Mouse (Mus musculus): ENCODE data around the gene Kyat1. TPM values are rescaled to one million over a fixed set of nuclear protein-coding genes. Genes with fewer than 3 reads are reported as not detected.
A peak's percentile ranks its signal among the peaks of the same experiment; 100 is the strongest.

Kyat1 gene
- polyA plus RNA-seq, 1 experiment from 2014 or later, result 13.9 TPM

DNA sequence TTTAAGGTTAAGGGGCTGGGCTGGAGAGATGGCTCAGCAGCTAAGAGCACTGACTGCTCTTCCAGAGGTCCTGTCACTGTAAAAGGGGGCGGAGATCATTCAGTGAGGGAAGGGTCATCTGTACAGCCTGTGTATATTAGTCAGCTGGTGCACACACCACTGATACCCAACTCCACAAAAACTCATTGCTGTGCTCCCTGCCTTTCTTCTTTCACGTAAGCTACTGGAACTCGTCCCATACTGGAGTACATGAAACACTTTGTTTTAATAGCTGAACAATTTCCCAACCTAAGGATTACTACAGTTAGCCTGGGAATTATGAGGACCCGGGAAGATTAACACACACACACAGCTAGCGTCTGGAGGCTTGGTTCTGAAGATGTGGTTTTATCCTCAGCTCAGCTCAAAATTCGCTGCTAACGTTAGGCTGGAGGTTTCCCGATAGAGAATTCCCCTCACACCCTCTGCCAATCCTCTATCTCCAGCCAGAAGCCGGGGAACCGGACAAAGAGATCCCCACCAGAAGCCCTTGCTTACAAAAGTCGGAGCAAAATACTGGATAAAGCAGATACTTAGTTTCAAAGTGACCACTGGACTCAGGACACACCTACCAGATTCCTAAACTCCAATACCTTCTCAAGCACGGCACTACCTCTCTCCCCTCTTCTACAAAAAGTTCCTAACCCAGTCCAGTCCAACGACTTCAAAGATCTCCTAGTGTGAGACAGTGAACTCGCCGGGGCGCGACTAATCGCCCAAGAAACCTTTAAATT lies 31.0 kb upstream of the Kyat1 start:
- Histone ChIP-seq H3K9ac (replicated peaks; ENCODE audit: low read depth, low read length) (peak overlapping the region; percentile 62), H3K9me3 (ENCODE audit: control insufficient read depth, low read depth, low read length) (no peaks in the 10 kb centered on the region), H3K27ac (ENCODE audit: low read length) (peak overlapping the region; percentile 82), H3K27me3 (ENCODE audit: control insufficient read depth, insufficient read depth, low read length) (no peaks in the 10 kb centered on the region), H3K4me1 (ENCODE audit: control insufficient read depth, insufficient read depth, low read length) (peaks cover 17% of the 10 kb centered on the region), H3K4me2 (replicated peaks; ENCODE audit: low read depth, low read length) (peak overlapping the region; percentile 80), H3K4me3 (ENCODE audit: low read depth, low read length) (peak overlapping the region; percentile 87), H3K36me3 (ENCODE audit: control insufficient read depth, insufficient read depth, low read length) (peaks cover 14% of the 10 kb centered on the region)
- 3% methylated on average over 18 of the region's 18 CpGs for WGBS
- no peak for ATAC-seq (ENCODE audit: insufficient number of reproducible peaks, insufficient read depth, low FRiP score, low read depth)

DNA sequence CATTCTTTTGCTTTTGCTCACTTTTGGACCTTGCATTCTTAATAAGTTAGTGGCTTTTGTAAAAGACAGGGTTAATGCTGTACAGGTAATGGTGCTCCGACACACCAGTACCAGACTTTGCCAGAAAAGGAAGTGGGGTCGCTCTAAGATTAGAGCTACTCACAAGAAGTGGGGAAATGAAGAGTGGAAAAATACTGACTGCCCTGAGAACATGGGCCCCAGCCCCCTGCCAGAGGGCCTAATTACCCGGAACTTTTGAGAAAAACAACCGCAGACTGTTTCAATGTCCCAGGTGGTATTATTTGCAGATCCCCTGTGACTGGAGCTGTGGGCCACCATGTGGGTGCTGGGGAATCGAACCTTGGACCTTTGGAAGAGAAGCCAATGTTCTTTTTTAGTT lies 29.9 kb upstream of the Kyat1 start:
- H3K4me3 ChIP-seq (ENCODE audit: low read depth, low read length), result no peak overlapping the region
- H3K4me1 ChIP-seq (ENCODE audit: control insufficient read depth, insufficient read depth, low read length), result peaks cover 17% of the 10 kb centered on the region
- peaks cover 6% of the 10 kb centered on the region for H3K36me3 ChIP-seq (ENCODE audit: control insufficient read depth, insufficient read depth, low read length)
- no peak overlapping the region for H3K4me2 ChIP-seq (replicated peaks; ENCODE audit: low read depth, low read length)
- 75% methylated on average over 5 of the region's 5 CpGs for WGBS
- no peak for ATAC-seq (ENCODE audit: insufficient number of reproducible peaks, insufficient read depth, low FRiP score, low read depth)
- H3K9ac ChIP-seq (replicated peaks; ENCODE audit: low read depth, low read length), result no peak overlapping the region
- no peaks in the 10 kb centered on the region for H3K27me3 ChIP-seq (ENCODE audit: control insufficient read depth, insufficient read depth, low read length)
- H3K9me3 ChIP-seq (ENCODE audit: control insufficient read depth, low read depth, low read length), result no peaks in the 10 kb centered on the region
- H3K27ac ChIP-seq (ENCODE audit: low read length), result no peak overlapping the region

DNA sequence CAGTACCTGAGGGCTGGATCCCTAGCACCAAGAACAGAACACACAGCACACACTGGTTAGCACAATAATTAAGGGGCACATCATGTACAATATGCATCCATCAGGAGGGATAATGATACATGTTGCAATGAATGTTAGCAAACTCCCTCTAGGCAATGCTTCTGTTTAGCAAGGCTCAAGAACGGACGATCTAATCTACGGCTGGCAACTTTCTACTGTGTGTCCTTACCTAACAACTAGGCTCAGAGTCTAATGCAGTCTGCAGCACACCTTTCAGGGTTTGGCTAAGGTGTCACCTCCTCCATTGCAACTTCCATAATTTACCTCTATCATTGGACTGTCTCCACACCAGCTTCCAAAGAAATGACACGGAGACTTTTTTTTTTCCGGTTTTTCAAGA lies 10.6 kb upstream of the Kyat1 start:
- no peaks in the 10 kb centered on the region for H3K9me3 ChIP-seq (ENCODE audit: control insufficient read depth, low read depth, low read length)
- H3K4me3 ChIP-seq (ENCODE audit: low read depth, low read length), result no peak overlapping the region
- no peaks in the 10 kb centered on the region for H3K4me1 ChIP-seq (ENCODE audit: control insufficient read depth, insufficient read depth, low read length)
- no peaks in the 10 kb centered on the region for H3K36me3 ChIP-seq (ENCODE audit: control insufficient read depth, insufficient read depth, low read length)
- H3K9ac ChIP-seq (replicated peaks; ENCODE audit: low read depth, low read length), result no peak overlapping the region
- 94% methylated on average over 5 of the region's 5 CpGs for WGBS
- H3K27me3 ChIP-seq (ENCODE audit: control insufficient read depth, insufficient read depth, low read length), result no peaks in the 10 kb centered on the region
- H3K27ac ChIP-seq (ENCODE audit: low read length), result no peak overlapping the region
- no peak overlapping the region for H3K4me2 ChIP-seq (replicated peaks; ENCODE audit: low read depth, low read length)
- ATAC-seq (ENCODE audit: insufficient number of reproducible peaks, insufficient read depth, low FRiP score, low read depth), result no peak

DNA sequence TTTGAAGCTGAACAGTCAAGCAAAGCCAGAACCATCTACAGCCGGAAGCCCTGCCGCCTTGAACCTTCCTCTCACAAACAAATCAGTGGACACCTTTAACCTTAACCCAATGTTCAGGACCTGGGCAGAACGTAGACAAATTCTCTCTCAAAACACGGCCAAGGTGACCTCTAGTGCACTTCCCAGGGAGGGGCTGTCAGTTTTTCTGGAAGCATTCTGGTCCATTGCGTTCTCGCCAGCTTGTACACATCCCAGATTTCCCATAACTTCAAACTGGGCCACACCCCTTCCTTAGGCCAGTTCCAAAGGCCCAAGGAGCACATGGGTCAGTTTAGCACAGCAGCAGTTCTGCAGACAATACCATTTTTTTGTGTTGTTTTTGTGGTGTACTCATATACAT lies 9.8 kb upstream of the Kyat1 start:
- WGBS, result 57% methylated on average over 6 of the region's 6 CpGs
- H3K9ac ChIP-seq (replicated peaks; ENCODE audit: low read depth, low read length), result no peak overlapping the region
- ATAC-seq (ENCODE audit: insufficient number of reproducible peaks, insufficient read depth, low FRiP score, low read depth), result no peak

DNA sequence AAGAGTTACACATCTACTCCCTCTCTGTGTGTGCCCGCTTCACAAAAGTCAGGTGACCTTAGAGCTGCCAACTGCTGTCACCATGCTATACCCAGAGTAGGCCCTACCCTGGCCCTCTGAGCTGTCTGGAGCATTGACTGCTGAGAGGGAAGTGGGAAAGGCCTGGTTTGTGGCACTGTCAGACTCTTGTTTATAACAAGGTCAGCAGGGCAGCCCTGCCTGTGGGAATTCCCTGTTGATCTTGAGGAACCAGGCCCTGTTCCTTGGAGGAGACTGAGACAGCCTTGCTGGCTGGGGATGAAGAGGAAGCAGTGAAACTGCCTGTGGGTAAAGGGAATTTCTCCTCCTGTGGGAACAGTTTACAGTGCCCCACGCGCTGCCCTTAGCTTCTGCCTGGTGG lies 9.1 kb upstream of the Kyat1 start:
- no peak for ATAC-seq (ENCODE audit: insufficient number of reproducible peaks, insufficient read depth, low FRiP score, low read depth)

More for the DNA sequence above, 9.8 kb upstream of the Kyat1 start:
- Histone ChIP-seq H3K36me3 (ENCODE audit: control insufficient read depth, insufficient read depth, low read length) (no peaks in the 10 kb centered on the region), H3K27me3 (ENCODE audit: control insufficient read depth, insufficient read depth, low read length) (no peaks in the 10 kb centered on the region), H3K9me3 (ENCODE audit: control insufficient read depth, low read depth, low read length) (no peaks in the 10 kb centered on the region), H3K4me3 (ENCODE audit: low read depth, low read length) (no peak overlapping the region), H3K4me1 (ENCODE audit: control insufficient read depth, insufficient read depth, low read length) (no peaks in the 10 kb centered on the region), H3K4me2 (replicated peaks; ENCODE audit: low read depth, low read length) (no peak overlapping the region), H3K27ac (ENCODE audit: low read length) (no peak overlapping the region)

DNA sequence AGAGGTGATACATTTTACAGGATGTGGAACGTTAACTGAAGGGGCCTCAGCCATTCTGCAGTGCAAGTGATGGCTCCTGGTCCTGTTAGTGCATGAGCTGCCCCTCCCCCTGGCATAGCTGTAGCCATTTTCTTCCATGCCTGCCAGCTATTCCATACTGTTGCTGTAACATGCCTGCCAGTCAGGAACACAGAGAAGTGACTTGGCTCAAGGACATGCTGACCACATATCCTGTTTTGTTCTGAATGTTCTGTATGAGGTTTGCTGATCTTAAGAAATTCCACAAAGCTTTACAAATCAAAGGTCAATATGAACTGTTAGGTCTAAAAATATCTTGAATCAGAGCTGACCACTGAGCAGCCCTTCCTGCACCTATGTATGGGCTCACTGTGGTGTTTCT lies 7.3 kb upstream of the Kyat1 start:
- Histone ChIP-seq H3K4me2 (replicated peaks; ENCODE audit: low read depth, low read length) (no peak overlapping the region), H3K9ac (replicated peaks; ENCODE audit: low read depth, low read length) (no peak overlapping the region), H3K27ac (ENCODE audit: low read length) (no peak overlapping the region), H3K27me3 (ENCODE audit: control insufficient read depth, insufficient read depth, low read length) (no peaks in the 10 kb centered on the region), H3K4me1 (ENCODE audit: control insufficient read depth, insufficient read depth, low read length) (no peaks in the 10 kb centered on the region), H3K9me3 (ENCODE audit: control insufficient read depth, low read depth, low read length) (no peaks in the 10 kb centered on the region), H3K4me3 (ENCODE audit: low read depth, low read length) (no peak overlapping the region), H3K36me3 (ENCODE audit: control insufficient read depth, insufficient read depth, low read length) (no peaks in the 10 kb centered on the region)
- ATAC-seq (ENCODE audit: insufficient number of reproducible peaks, insufficient read depth, low FRiP score, low read depth), result no peak
- 42% methylated on average over 1 of the region's 1 CpGs for WGBS

More for the DNA sequence above, 9.1 kb upstream of the Kyat1 start:
- whole genome bisulfite sequencing, result 81% methylated on average over 3 of the region's 3 CpGs
- no peak overlapping the region for H3K4me2 ChIP-seq (replicated peaks; ENCODE audit: low read depth, low read length)
- H3K9ac ChIP-seq (replicated peaks; ENCODE audit: low read depth, low read length), result no peak overlapping the region
- H3K27me3 ChIP-seq (ENCODE audit: control insufficient read depth, insufficient read depth, low read length), result no peaks in the 10 kb centered on the region
- H3K4me1 ChIP-seq (ENCODE audit: control insufficient read depth, insufficient read depth, low read length), result no peaks in the 10 kb centered on the region
- H3K4me3 ChIP-seq (ENCODE audit: low read depth, low read length), result no peak overlapping the region
- no peak overlapping the region for H3K27ac ChIP-seq (ENCODE audit: low read length)
- no peaks in the 10 kb centered on the region for H3K36me3 ChIP-seq (ENCODE audit: control insufficient read depth, insufficient read depth, low read length)
- no peaks in the 10 kb centered on the region for H3K9me3 ChIP-seq (ENCODE audit: control insufficient read depth, low read depth, low read length)

DNA sequence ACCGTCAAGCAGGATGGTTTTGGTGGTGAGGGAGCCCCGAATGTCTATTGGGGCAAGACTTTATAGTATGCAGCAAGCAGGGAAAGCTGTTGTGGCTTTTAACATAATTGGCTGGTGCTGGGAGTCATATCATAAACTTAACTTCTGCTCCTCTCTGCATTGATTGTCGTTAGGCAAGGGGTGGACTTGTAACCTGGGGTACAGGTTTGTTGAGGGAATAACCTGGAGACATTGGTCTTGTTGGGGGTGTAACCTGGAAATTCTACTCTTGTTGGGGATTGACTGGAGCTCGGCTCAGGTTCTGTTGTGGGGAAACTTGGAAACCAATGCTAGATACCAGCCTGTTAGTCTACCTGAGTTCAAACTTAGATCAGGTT lies 6.5 kb upstream of the Kyat1 start:
- Histone ChIP-seq H3K4me1 (ENCODE audit: control insufficient read depth, insufficient read depth, low read length) (no peaks in the 10 kb centered on the region), H3K9ac (replicated peaks; ENCODE audit: low read depth, low read length) (no peak overlapping the region), H3K9me3 (ENCODE audit: control insufficient read depth, low read depth, low read length) (no peaks in the 10 kb centered on the region), H3K27ac (ENCODE audit: low read length) (no peak overlapping the region), H3K27me3 (ENCODE audit: control insufficient read depth, insufficient read depth, low read length) (no peaks in the 10 kb centered on the region), H3K4me2 (replicated peaks; ENCODE audit: low read depth, low read length) (no peak overlapping the region), H3K36me3 (ENCODE audit: control insufficient read depth, insufficient read depth, low read length) (no peaks in the 10 kb centered on the region), H3K4me3 (ENCODE audit: low read depth, low read length) (no peak overlapping the region)
- WGBS, result 71% methylated on average over 4 of the region's 4 CpGs
- ATAC-seq (ENCODE audit: insufficient number of reproducible peaks, insufficient read depth, low FRiP score, low read depth), result no peak

DNA sequence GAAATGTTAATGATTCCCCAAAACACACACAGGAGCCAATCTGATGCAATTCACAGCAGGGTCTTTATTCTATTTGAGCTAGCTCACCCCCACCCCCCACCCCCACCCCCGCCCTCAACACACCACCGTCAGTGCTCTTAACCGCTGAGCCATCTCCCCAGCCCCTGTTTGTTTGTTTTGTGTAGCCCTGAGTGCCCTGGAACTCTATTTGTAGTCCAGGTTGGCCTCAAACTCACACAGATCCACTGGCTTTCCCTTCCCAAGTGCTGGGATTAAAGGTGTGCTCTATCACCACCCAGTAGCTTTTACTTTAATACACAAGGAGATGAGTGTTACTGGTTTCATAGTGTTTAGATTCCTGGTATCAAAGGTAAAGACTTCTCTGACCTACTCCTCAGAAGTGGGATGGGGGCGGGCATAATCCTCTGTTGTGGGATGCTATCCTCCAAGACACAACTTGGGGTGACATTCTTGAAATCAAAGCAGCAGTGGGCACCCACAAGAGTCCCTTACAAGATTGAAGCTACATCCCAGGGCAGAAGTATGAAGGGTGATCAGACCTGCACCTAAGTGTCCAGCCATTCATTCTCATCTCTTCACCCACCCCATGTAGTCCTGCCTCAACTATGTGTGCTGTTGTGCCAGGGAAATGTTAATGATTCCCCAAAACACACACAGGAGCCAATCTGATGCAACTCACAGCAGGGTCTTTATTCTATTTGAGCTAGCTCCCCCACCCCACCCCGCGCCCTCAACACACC lies 5.9 kb upstream of the Kyat1 start:
- WGBS, result 64% methylated on average over 6 of the region's 6 CpGs
- no peak overlapping the region for H3K9ac ChIP-seq (replicated peaks; ENCODE audit: low read depth, low read length)
- no peak overlapping the region for H3K4me3 ChIP-seq (ENCODE audit: low read depth, low read length)
- 0 out of 2 replicates have a peak, but pooled peaks cover under 1% of the 10 kb centered on the region for H3K4me1 ChIP-seq (ENCODE audit: control insufficient read depth, insufficient read depth, low read length)
- no peaks in the 10 kb centered on the region for H3K36me3 ChIP-seq (ENCODE audit: control insufficient read depth, insufficient read depth, low read length)
- H3K27me3 ChIP-seq (ENCODE audit: control insufficient read depth, insufficient read depth, low read length), result no peaks in the 10 kb centered on the region
- ATAC-seq (ENCODE audit: insufficient number of reproducible peaks, insufficient read depth, low FRiP score, low read depth), result no peak
- H3K4me2 ChIP-seq (replicated peaks; ENCODE audit: low read depth, low read length), result no peak overlapping the region
- H3K9me3 ChIP-seq (ENCODE audit: control insufficient read depth, low read depth, low read length), result no peaks in the 10 kb centered on the region
- H3K27ac ChIP-seq (ENCODE audit: low read length), result no peak overlapping the region

All from stomach, embryonic 14.5 days (tissue).